Mouse (Mus musculus) stomach, postnatal 0 days (tissue): ENCODE results near the gene Ino80e.

ENCODE experiments used
- CTCF ChIP-seq: IDR thresholded peaks from 2 replicates; pipeline ENCODE4 v1.5.1; 2016; ENCODE audit warnings: antibody characterized with exemption, low read depth, mild to moderate bottlenecking, moderate library complexity
- EP300 ChIP-seq: optimal IDR thresholded peaks from 2 replicates; pipeline ENCODE3; 2016; ENCODE audit warnings: antibody characterized with exemption

DNA sequence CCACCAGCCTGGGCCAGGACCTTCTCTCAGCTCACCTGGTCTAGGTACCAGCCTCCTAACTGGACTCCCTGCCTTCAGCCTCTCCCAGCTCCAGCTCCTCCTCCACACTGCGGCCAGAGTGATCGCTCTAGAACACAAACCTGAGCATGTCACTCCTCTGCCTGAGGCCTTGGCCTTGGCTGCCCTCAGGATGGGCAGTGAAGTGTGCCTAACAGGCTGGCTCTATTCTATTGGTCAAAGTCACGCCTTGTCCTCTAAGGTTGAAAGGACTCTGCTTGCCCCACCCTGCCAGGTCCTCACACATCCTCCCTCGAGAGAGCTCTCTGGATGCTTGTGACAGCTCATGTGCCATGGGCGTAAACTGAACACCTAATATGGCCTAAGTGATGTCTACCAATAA, 8.7 kb downstream of the Ino80e start:
- TF ChIP-seq CTCF (no peak), EP300 (no peak)
